Mouse (Mus musculus) frontal cortex, adult 2 months (tissue): ENCODE measurements at regions not wholly inside any gene's neighbourhood (a gene's known extent, or its start where the extent isn't known, plus 50 kb on each side); places are given as distances from the start of the nearest gene placed in this dataset.
A peak's percentile ranks its signal among the peaks of the same experiment; 100 is the strongest.

Experiments used
- DNase-seq, 2 experiments: peaks; one replicate each; pipeline ENCODE4 v3.0.0; 2022; ENCODE audit warnings: low spot score in 1 of 2; ENCODE audit errors: extremely low spot score in 1 of 2

DNA sequence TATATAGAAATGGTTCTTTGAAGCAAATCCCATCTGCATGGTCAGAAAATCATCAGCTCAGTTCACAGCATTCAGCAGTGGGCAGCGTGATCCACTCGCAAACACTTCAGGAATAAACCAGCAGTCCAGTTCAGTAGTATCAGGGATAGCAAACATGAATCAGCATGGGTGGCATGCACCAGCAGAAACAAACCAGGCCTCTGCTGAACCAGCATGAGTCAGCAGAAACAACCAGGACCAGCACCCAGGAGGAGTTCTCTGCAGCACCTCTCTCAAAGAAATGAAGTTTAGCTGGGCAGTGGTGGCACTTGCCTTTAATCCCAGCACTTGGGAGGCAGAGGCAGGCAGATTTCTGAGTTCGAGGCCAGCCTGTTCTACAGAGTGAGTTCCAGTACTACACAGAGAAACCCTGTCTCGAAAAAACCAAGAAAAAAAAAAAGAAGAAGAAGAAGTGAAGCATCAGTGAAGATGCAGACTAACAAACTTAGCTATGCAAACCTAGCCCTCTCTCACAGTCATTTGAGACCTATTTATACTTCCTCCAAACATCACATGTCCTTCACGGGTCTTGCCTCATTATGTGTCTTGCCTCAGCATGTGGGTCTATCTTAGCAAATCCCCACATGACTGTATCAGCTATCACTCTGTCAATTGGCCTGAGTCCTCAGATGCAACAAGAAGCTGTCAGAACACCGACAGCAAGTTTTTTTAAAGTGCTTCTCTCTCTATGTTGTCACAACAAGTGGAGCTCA, 80.2 kb downstream of the Fthl17a start:
- no peak for DNase-seq

DNA sequence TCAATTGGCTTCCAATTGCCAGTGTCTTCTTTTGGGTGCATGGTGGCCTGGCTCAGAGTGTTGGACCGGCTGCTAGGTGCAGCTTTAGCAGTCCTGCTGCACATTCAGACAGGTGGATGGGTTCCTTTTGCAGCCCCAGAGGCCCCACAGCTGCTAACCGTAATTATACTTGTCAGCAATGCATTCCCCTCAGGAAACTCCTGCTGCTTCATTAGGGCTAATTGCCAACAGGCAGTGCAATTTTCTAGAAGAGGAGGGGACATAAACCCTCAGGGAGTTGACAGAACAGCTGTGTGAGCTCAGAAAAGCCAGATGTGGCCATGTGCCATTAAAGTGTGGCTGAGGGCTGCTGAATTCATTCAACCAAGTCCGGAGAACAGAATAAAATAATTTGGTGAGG, 94.0 kb downstream of the Fthl17a start:
- no peak for DNase-seq

DNA sequence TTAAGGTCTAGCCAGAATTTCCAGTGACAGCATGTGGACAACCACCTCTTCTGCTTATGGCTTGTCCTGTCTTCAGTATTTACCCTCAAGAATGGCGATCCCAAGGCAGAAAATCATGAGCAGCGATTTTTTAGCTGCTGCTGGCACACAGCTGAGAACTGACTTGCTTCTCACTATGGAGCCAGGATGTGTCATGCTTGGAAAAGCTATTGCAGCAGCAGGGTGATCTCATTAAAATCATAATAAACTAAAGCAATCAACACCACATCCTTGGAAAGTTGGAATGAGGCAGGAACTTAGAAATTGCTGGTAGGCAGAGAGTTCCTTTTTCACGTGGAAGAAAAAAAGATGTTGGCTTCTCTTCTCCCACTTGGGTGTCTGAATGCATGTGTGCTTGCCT, 125.8 kb downstream of the Fthl17a start:
- peak in 1 of 2 experiments; percentile 0 for DNase-seq

DNA sequence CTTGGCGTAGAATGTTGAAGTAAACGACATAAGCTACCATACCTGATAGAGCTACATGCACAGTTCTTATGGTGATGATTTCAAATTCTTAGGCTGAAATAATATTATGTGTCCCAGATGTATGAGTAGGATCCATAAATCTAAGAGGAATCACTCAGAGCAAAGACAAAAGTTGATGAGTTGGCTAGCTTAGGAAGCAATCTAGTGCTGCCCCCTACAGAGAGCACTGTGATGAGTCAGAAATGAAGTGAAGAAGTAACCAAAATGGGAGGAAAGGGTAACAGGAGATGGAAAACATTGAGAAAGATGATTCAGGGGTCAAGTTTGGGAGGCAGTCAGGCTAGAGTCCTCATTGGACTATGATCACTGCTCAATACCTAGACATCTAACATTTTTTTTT, 135.0 kb downstream of the Fthl17a start:
- no peak for DNase-seq
